Mouse (Mus musculus): Measurements from ENCODE around the gene Pou2f1. TPM values are rescaled to one million over a fixed set of nuclear protein-coding genes. Genes with fewer than 3 reads are reported as not detected.

The Pou2f1 gene
- polyA plus RNA-seq, 1 experiment: 7.4 TPM

- Histone ChIP-seq H3K4me1 (ENCODE audit: control insufficient read depth, insufficient read depth, low read length) (peaks cover 3% of the 10 kb centered on the region; the same call in 1 of the 2 replicates), H3K27ac (ENCODE audit: insufficient read depth, low read length) (peak overlapping the region; percentile 16), H3K4me3 (ENCODE audit: insufficient read depth, low read length) (peak overlapping the region; percentile 17; the same call in 1 of the 2 replicates)
- TF ChIP-seq CTCF (IDR thresholded peaks at IDR 0.05; ENCODE audit: extremely low read depth, insufficient read depth, low read length) (no peak), POLR2A (IDR thresholded peaks at IDR 0.05; ENCODE audit: extremely low read depth, insufficient read depth, low read length) (no peak)
Measured at GRCm38 (mm10) chr1:165933915-165934647, 68.4 kb downstream of the Pou2f1 start.

GRCm38 (mm10) chr1:165932842-165933241 is 69.6 kb downstream of the Pou2f1 start:
- no peak for TF ChIP-seq POLR2A (IDR thresholded peaks at IDR 0.05; ENCODE audit: extremely low read depth, insufficient read depth, low read length)
- TF ChIP-seq CTCF (IDR thresholded peaks at IDR 0.05; ENCODE audit: extremely low read depth, insufficient read depth, low read length): no peak
- Histone ChIP-seq H3K27ac (ENCODE audit: insufficient read depth, low read length) (no peak overlapping the region), H3K4me3 (ENCODE audit: insufficient read depth, low read length) (no peak overlapping the region)

GRCm38 (mm10) chr1:165930510-165930909 is 72.0 kb downstream of the Pou2f1 start:
- TF ChIP-seq POLR2A (IDR thresholded peaks at IDR 0.05; ENCODE audit: extremely low read depth, insufficient read depth, low read length) (no peak), CTCF (IDR thresholded peaks at IDR 0.05; ENCODE audit: extremely low read depth, insufficient read depth, low read length) (no peak)
- H3K27ac ChIP-seq (ENCODE audit: insufficient read depth, low read length): no peak overlapping the region
- H3K4me1 ChIP-seq (ENCODE audit: control insufficient read depth, insufficient read depth, low read length): peaks cover 3% of the 10 kb centered on the region; the same call in 1 of the 2 replicates
- H3K4me3 ChIP-seq (ENCODE audit: insufficient read depth, low read length): no peak overlapping the region

More at GRCm38 (mm10) chr1:165932842-165933241, 69.6 kb downstream of the Pou2f1 start:
- peaks cover 3% of the 10 kb centered on the region; the same call in 1 of the 2 replicates for H3K4me1 ChIP-seq (ENCODE audit: control insufficient read depth, insufficient read depth, low read length)

GRCm38 (mm10) chr1:165927507-165928279 is 74.8 kb downstream of the Pou2f1 start:
- no peak overlapping the region for H3K27ac ChIP-seq (ENCODE audit: insufficient read depth, low read length)
- H3K4me1 ChIP-seq (ENCODE audit: control insufficient read depth, insufficient read depth, low read length): no peaks in the 10 kb centered on the region; the same call in 1 of the 2 replicates
- TF ChIP-seq CTCF (IDR thresholded peaks at IDR 0.05; ENCODE audit: extremely low read depth, insufficient read depth, low read length) (no peak), POLR2A (IDR thresholded peaks at IDR 0.05; ENCODE audit: extremely low read depth, insufficient read depth, low read length) (no peak)

GRCm38 (mm10) chr1:165925207-165925606 is 77.3 kb downstream of the Pou2f1 start:
- TF ChIP-seq POLR2A (IDR thresholded peaks at IDR 0.05; ENCODE audit: extremely low read depth, insufficient read depth, low read length) (no peak), CTCF (IDR thresholded peaks at IDR 0.05; ENCODE audit: extremely low read depth, insufficient read depth, low read length) (no peak)
- Histone ChIP-seq H3K4me3 (ENCODE audit: insufficient read depth, low read length) (no peak overlapping the region), H3K27ac (ENCODE audit: insufficient read depth, low read length) (no peak overlapping the region), H3K4me1 (ENCODE audit: control insufficient read depth, insufficient read depth, low read length) (no peaks in the 10 kb centered on the region)

More at GRCm38 (mm10) chr1:165927507-165928279, 74.8 kb downstream of the Pou2f1 start:
- no peak overlapping the region for H3K4me3 ChIP-seq (ENCODE audit: insufficient read depth, low read length)

GRCm38 (mm10) chr1:165922488-165922887 is 80.0 kb downstream of the Pou2f1 start:
- no peak overlapping the region for H3K4me3 ChIP-seq (ENCODE audit: insufficient read depth, low read length)

GRCm38 (mm10) chr1:165921026-165921425 is 81.5 kb downstream of the Pou2f1 start:
- Histone ChIP-seq H3K4me3 (ENCODE audit: insufficient read depth, low read length) (no peak overlapping the region), H3K27ac (ENCODE audit: insufficient read depth, low read length) (no peak overlapping the region), H3K4me1 (ENCODE audit: control insufficient read depth, insufficient read depth, low read length) (no peaks in the 10 kb centered on the region)
- TF ChIP-seq CTCF (IDR thresholded peaks at IDR 0.05; ENCODE audit: extremely low read depth, insufficient read depth, low read length) (no peak), POLR2A (IDR thresholded peaks at IDR 0.05; ENCODE audit: extremely low read depth, insufficient read depth, low read length) (no peak)

More at GRCm38 (mm10) chr1:165922488-165922887, 80.0 kb downstream of the Pou2f1 start:
- Histone ChIP-seq H3K27ac (ENCODE audit: insufficient read depth, low read length) (no peak overlapping the region), H3K4me1 (ENCODE audit: control insufficient read depth, insufficient read depth, low read length) (no peaks in the 10 kb centered on the region)
- TF ChIP-seq CTCF (IDR thresholded peaks at IDR 0.05; ENCODE audit: extremely low read depth, insufficient read depth, low read length) (no peak), POLR2A (IDR thresholded peaks at IDR 0.05; ENCODE audit: extremely low read depth, insufficient read depth, low read length) (no peak)

GRCm38 (mm10) chr1:165914416-165914801 is 88.1 kb downstream of the Pou2f1 start:
- TF ChIP-seq POLR2A (IDR thresholded peaks at IDR 0.05; ENCODE audit: extremely low read depth, insufficient read depth, low read length): no peak
- TF ChIP-seq CTCF (IDR thresholded peaks at IDR 0.05; ENCODE audit: extremely low read depth, insufficient read depth, low read length): no peak
- no peak overlapping the region for H3K27ac ChIP-seq (ENCODE audit: insufficient read depth, low read length)
- H3K4me3 ChIP-seq (ENCODE audit: insufficient read depth, low read length): no peak overlapping the region
- 0 out of 2 replicates have a peak, but pooled peaks cover under 1% of the 10 kb centered on the region for H3K4me1 ChIP-seq (ENCODE audit: control insufficient read depth, insufficient read depth, low read length)

- H3K4me3 ChIP-seq (ENCODE audit: insufficient read depth, low read length): no peak overlapping the region
- H3K4me1 ChIP-seq (ENCODE audit: control insufficient read depth, insufficient read depth, low read length): 0 out of 2 replicates have a peak, but pooled peaks cover 1% of the 10 kb centered on the region
- no peak for TF ChIP-seq CTCF (IDR thresholded peaks at IDR 0.05; ENCODE audit: extremely low read depth, insufficient read depth, low read length)
- TF ChIP-seq POLR2A (IDR thresholded peaks at IDR 0.05; ENCODE audit: extremely low read depth, insufficient read depth, low read length): no peak
- H3K27ac ChIP-seq (ENCODE audit: insufficient read depth, low read length): no peak overlapping the region
Measured at GRCm38 (mm10) chr1:165913720-165914415, 88.6 kb downstream of the Pou2f1 start.
